Mouse (Mus musculus) CH12.LX (cell line): ENCODE measurements around the gene Dgcr2. TPM values are rescaled to one million over a fixed set of nuclear protein-coding genes. Genes with fewer than 3 reads are reported as not detected.

Experiments used
- DNase-seq: peaks from one replicate; pipeline ENCODE4 v3.0.0-alpha.2; 2013; ENCODE audit errors: extremely low read depth
- H3K27ac ChIP-seq: 2 replicates; pipeline ENCODE4 v1.5.1; 2012; ENCODE audit warnings: low read depth, mild to moderate bottlenecking, control low read depth, moderate library complexity; ENCODE audit not compliant: insufficient read depth
- H3K27me3 ChIP-seq: replicated peaks from 2 replicates; pipeline ENCODE3; 2012; ENCODE audit warnings: inconsistent platforms
- H3K36me3 ChIP-seq, 2 experiments: replicated peaks in 1 of 2; 2 replicates each; pipeline versions ENCODE3 to v1.6.1; 2012; ENCODE audit warnings: inconsistent platforms in 1 of 2, low read length in 1 of 2, mild to moderate bottlenecking in 1 of 2, mixed read lengths in 1 of 2, moderate library complexity in 1 of 2; ENCODE audit not compliant: control insufficient read depth in 1 of 2, insufficient read depth in 1 of 2
- H3K4me1 ChIP-seq, 2 experiments: 2 replicates each; pipeline ENCODE4 v1.6.1; 2012; ENCODE audit warnings: inconsistent platforms in 1 of 2, moderate library complexity in 1 of 2; ENCODE audit not compliant: insufficient read depth in 2 of 2, control insufficient read depth in 1 of 2
- H3K4me2 ChIP-seq: 2 replicates; pipeline ENCODE4 v1.6.1; 2012; ENCODE audit warnings: low read depth, mild to moderate bottlenecking, control low read depth; ENCODE audit not compliant: poor library complexity, insufficient read depth, severe bottlenecking
- H3K4me3 ChIP-seq, 3 experiments: fragments of 150-350 bp in 1 of 3; sonication (generic) in 1 of 3; replicated peaks in 1 of 3; 2 replicates each; pipeline versions ENCODE3 to v1.5.1; 2011 to 2012; ENCODE audit warnings: low read depth in 2 of 3, low read length in 2 of 3, mild to moderate bottlenecking in 2 of 3, moderate library complexity in 2 of 3, control low read depth in 1 of 3, improper control_type of control experiment in 1 of 3, inconsistent platforms in 1 of 3, mixed read lengths in 1 of 3; ENCODE audit not compliant: poor library complexity in 1 of 3
- H3K79me2 ChIP-seq: replicated peaks from 2 replicates; pipeline ENCODE4 v1.6.1; 2012; ENCODE audit warnings: mild to moderate bottlenecking, moderate library complexity; ENCODE audit not compliant: control insufficient read depth, poor library complexity, insufficient read depth, severe bottlenecking; ENCODE audit errors: extremely low read depth
- H3K9ac ChIP-seq: 2 replicates; pipeline ENCODE4 v1.6.1; 2012; ENCODE audit warnings: low read depth, mild to moderate bottlenecking, control low read depth, moderate library complexity; ENCODE audit not compliant: insufficient read depth
- H3K9me3 ChIP-seq: replicated peaks from 2 replicates; pipeline ENCODE3; 2012; ENCODE audit warnings: low read length, inconsistent platforms, mixed read lengths
- CTCF ChIP-seq, 2 experiments: IDR thresholded peaks in 1 of 2; conservative IDR thresholded peaks in 1 of 2; 2 replicates each; pipeline ENCODE4 v1.5.1; 2011 to 2012; ENCODE audit warnings: low read depth in 2 of 2, low read length in 2 of 2, improper control_type of control experiment in 1 of 2, inconsistent platforms in 1 of 2, mild to moderate bottlenecking in 1 of 2, moderate library complexity in 1 of 2
- E2F4 ChIP-seq: IDR thresholded peaks from 2 replicates; pipeline ENCODE4 v1.6.1; 2011; ENCODE audit warnings: low read depth, low read length, improper control_type of control experiment; ENCODE audit not compliant: insufficient replicate concordance
- EP300 ChIP-seq: IDR thresholded peaks from 2 replicates; pipeline ENCODE4 v1.6.1; 2011; ENCODE audit warnings: low read length, improper control_type of control experiment
- GABPA ChIP-seq: IDR thresholded peaks from 2 replicates; pipeline ENCODE4 v1.6.1; 2012; ENCODE audit warnings: low read depth, low read length, improper control_type of control experiment, inconsistent platforms; ENCODE audit not compliant: insufficient replicate concordance
- HCFC1 ChIP-seq: IDR thresholded peaks from 2 replicates; pipeline ENCODE4 v1.6.1; 2012; ENCODE audit warnings: low read depth, mild to moderate bottlenecking, inconsistent platforms, low read length, improper control_type of control experiment
- KAT2A ChIP-seq: IDR thresholded peaks from 2 replicates; pipeline ENCODE4 v1.6.1; 2012; ENCODE audit warnings: low read length, improper control_type of control experiment, inconsistent platforms; ENCODE audit not compliant: insufficient replicate concordance
- MAFK ChIP-seq: IDR thresholded peaks from 2 replicates; pipeline ENCODE4 v1.6.1; 2011; ENCODE audit warnings: low read length, improper control_type of control experiment; ENCODE audit not compliant: insufficient replicate concordance
- MAZ ChIP-seq: IDR thresholded peaks from 2 replicates; pipeline ENCODE4 v1.6.1; 2012; ENCODE audit warnings: low read depth, mild to moderate bottlenecking, inconsistent platforms, low read length, improper control_type of control experiment, moderate library complexity
- MEF2A ChIP-seq: IDR thresholded peaks from 2 replicates; pipeline ENCODE4 v1.6.1; 2014; ENCODE audit warnings: low read depth, mild to moderate bottlenecking, inconsistent platforms, low read length, improper control_type of control experiment, borderline replicate concordance
- MXI1 ChIP-seq: IDR thresholded peaks from 2 replicates; pipeline ENCODE4 v1.6.1; 2011; ENCODE audit warnings: mild to moderate bottlenecking, low read depth, low read length, improper control_type of control experiment
- MYC ChIP-seq: IDR thresholded peaks from 2 replicates; pipeline ENCODE4 v1.6.1; 2011; ENCODE audit warnings: low read depth, mild to moderate bottlenecking, improper control_type of control experiment, low read length
- NELFE ChIP-seq: IDR thresholded peaks from 2 replicates; pipeline ENCODE4 v1.6.1; 2011; ENCODE audit warnings: low read depth, low read length, improper control_type of control experiment
- POLR2A ChIP-seq: IDR thresholded peaks from 2 replicates; pipeline ENCODE4 v1.6.1; 2011; ENCODE audit warnings: low read depth, mild to moderate bottlenecking, improper control_type of control experiment, low read length
- POLR2AphosphoS2 ChIP-seq: IDR thresholded peaks from 2 replicates; pipeline ENCODE4 v1.6.1; 2011; ENCODE audit warnings: low read depth, low read length, improper control_type of control experiment
- RAD21 ChIP-seq: IDR thresholded peaks from 2 replicates; pipeline ENCODE4 v1.6.1; 2011; ENCODE audit warnings: low read depth, mild to moderate bottlenecking, low read length, improper control_type of control experiment, moderate library complexity
- TBP ChIP-seq: conservative IDR thresholded peaks from 2 replicates; pipeline ENCODE4 v1.6.1; 2011; ENCODE audit warnings: low read depth, low read length, improper control_type of control experiment
- TCF12 ChIP-seq: IDR thresholded peaks from 2 replicates; pipeline ENCODE4 v1.6.1; 2014; ENCODE audit warnings: low read depth, mild to moderate bottlenecking, inconsistent platforms, low read length, improper control_type of control experiment
- UBTF ChIP-seq: IDR thresholded peaks from 2 replicates; pipeline ENCODE4 v1.6.1; 2012; ENCODE audit warnings: low read depth, mild to moderate bottlenecking, inconsistent platforms, low read length, improper control_type of control experiment, moderate library complexity
- USF2 ChIP-seq: conservative IDR thresholded peaks from 2 replicates; pipeline ENCODE4 v1.6.1; 2011; ENCODE audit warnings: low read depth, low read length, improper control_type of control experiment
- ZKSCAN1 ChIP-seq: IDR thresholded peaks from 2 replicates; pipeline ENCODE4 v1.6.1; 2012; ENCODE audit warnings: low read depth, inconsistent platforms, low read length, improper control_type of control experiment, borderline replicate concordance
- dilution Hi-C: fragments of 300-500 bp; cut with MboI; formaldehyde crosslinking; loops from 2 replicates; pipeline ENCODE4 v1.14.3; 2020; ENCODE audit warnings: low sequenced_read_pairs; ENCODE audit not compliant: extremely low pct_unique_long_range_greater_than_20kb, extremely low pct_ligation_motif_present
- in situ Hi-C: fragments of 300-500 bp; cut with MboI; formaldehyde crosslinking; loops from 3 replicates; pipeline ENCODE4 v1.14.3; 2019; ENCODE audit warnings: low sequenced_read_pairs, low pct_ligation_motif_present, low pct_unique_long_range_greater_than_20kb, mixed read lengths
- polyA plus RNA-seq: library from polyadenylated mRNA; unstranded; fragments of >175 nt; gene quantifications from 2 replicates; pipeline ENCODE4 v1.2.1, GENCODE M21; 2012; ENCODE audit warnings: low read depth; ENCODE audit not compliant: insufficient read length
- total RNA-seq, 2 experiments: library from RNA; depleted of rRNA; stranded (reverse); fragments of 300-350 nt in 1 of 2; fragments of >200 nt in 1 of 2; gene quantifications; 2 replicates each; pipeline ENCODE4 v1.2.3; 2012 to 2014

Dgcr2 gene
- total and polyA plus RNA-seq, 3 experiments, result 41.5 to 54.8 (median 48.0) TPM

DNA sequence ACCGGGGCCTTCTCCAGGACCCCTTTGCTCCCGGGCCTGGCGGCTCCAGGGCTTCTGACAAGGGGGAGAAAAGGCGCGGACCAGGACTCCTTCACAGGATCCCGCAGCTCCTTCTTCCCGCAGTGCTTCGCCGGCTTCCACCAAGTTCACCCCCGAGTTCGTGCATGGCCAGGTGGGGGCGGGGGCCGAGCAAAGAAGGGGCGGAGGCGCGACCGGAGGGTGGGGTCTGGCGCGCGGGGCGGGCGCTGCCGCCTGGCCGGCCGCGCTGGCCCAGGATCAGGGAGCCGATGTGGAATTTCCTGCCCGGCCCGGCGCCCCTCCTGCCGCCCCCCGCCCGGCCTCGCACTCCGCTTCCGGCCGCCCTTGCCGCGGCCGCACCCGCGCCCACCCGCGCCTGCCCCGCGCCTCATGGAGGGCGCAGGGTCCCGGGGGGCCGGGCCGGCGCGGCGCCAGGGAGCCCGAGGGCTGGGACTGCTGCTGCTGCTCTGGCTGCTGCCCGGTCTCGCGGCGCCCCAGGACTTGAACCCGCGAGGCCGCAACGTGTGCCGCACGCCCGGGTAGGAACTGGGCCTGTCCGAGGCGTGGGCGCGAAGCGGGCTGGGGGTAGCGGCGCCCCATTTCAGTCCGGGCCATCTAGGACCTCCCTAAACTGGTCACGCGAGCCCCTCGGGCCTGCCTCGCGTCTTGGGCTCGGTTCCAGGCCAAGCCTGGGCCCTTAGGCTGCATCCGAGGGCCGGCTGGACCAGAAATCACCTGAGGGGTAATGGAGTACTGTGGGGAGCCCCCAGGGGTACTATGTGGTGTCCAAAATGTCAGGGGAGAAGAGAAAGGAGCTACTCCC, 101.2 kb downstream of the Dgcr2 start, which contains the start of gene Scarf2:
TSS of gene Scarf2 (plus strand) at position 312 of the 841 bp plus-strand sequence.
- peaks cover 8% of the 10 kb centered on the region for H3K9me3 ChIP-seq
- dilution Hi-C loops, result no loop called here
- no peak within 1 kb of the TSS for H3K27ac ChIP-seq
- H3K79me2 ChIP-seq, result no peaks in the 10 kb centered on the region
- no peak for DNase-seq
- H3K9ac ChIP-seq, result no peak within 1 kb of the TSS
- peaks cover 51% of the 10 kb centered on the region for H3K27me3 ChIP-seq
- TF ChIP-seq POLR2A (no peak), MAZ (no peak), MYC (no peak), EP300 (no peak), NELFE (no peak), ZKSCAN1 (no peak), HCFC1 (no peak), RAD21 (no peak), MXI1 (no peak), TBP (no peak), CTCF (conservative IDR thresholded peaks at IDR 0.05 in 1 of 2, IDR thresholded peaks at IDR 0.05 in 1 of 2; ENCODE audit: low read depth in 2 of 2, low read length in 2 of 2) (no peak), MEF2A (no peak), UBTF (no peak), GABPA (no peak), E2F4 (no peak), POLR2AphosphoS2 (no peak), KAT2A (no peak), MAFK (no peak), USF2 (no peak)
- TF ChIP-seq, all 38 proteins: peak for 0
- peaks cover 9% of the 10 kb centered on the region in 2 experiments for H3K4me1 ChIP-seq
- no peak within 1 kb of the TSS for H3K4me3 ChIP-seq
- no peaks in the 10 kb centered on the region for H3K36me3 ChIP-seq
- H3K4me2 ChIP-seq, result no peak within 1 kb of the TSS
- in situ Hi-C loops, result no loop called here

DNA sequence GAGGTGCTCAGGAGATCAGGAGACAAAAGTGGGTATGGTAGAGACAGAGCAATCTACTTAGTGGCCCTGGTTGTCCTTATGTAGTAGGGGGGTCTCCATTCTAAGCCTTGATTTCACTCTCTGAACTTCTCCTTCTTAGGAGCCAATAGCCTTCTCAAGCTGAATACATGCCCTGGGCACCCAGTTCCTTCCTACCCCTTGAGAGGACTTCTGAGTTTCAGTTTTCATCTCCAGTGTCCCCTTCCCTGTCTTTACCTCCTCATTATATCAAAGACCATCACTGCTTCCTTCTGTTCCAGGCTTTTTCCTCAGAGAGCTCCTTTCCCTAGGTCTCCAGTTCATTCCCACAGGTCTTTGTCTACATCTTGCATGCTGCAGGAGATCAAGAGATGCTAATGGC, 101.8 kb downstream of the Dgcr2 start:
- TF ChIP-seq TCF12, result no peak
- no peak for TF ChIP-seq POLR2A
- no peak for TF ChIP-seq NELFE
- no peak for TF ChIP-seq CTCF (conservative IDR thresholded peaks at IDR 0.05 in 1 of 2, IDR thresholded peaks at IDR 0.05 in 1 of 2; ENCODE audit: low read depth in 2 of 2, low read length in 2 of 2)
- H3K4me2 ChIP-seq, result no peak overlapping the region
- H3K27ac ChIP-seq, result no peak overlapping the region
- no peak overlapping the region for H3K9ac ChIP-seq
- no peaks in the 10 kb centered on the region for H3K79me2 ChIP-seq
- peaks cover 47% of the 10 kb centered on the region for H3K27me3 ChIP-seq
- in situ Hi-C loops (no loop called here), dilution Hi-C loops (no loop called here)
- H3K4me1 ChIP-seq, result peaks cover 9% of the 10 kb centered on the region in 2 experiments
- no peaks in the 10 kb centered on the region for H3K36me3 ChIP-seq
- DNase-seq, result no peak
- no peak overlapping the region for H3K4me3 ChIP-seq
- peaks cover 8% of the 10 kb centered on the region for H3K9me3 ChIP-seq
